Mouse (Mus musculus): ENCODE data around the gene Gm4177.
"Not testable (repeated sequence)": the region's sequence is repeated elsewhere in the genome, so short reads cannot be mapped to it uniquely, and the experiment has no call there.

Gm4177 gene

DNA sequence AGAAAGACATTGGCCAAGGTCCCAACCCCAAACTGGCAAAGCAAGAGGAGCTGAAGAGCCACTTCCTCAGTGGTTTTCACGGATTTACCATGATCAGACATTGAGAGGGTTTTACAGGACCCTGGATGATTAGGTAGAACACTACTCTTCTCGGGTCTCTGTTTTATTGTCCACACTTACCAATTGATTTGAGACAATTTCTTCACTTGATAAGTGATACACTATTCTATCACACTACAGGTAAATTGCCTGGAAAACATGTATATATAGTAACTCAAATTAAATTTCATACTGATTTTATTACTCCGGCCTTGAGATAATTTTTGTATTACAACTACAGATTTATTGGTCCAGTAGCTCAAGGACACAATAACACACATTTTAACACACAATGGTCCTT lies at the start of gene Gm4177:
Gene Gm4177 (minus strand): TSS at position 101 of the 400 bp plus-strand sequence.
- DNase-seq (ENCODE audit: low read depth in 1 of 2, low spot score in 2 of 2): not testable (repeated sequence)

DNA sequence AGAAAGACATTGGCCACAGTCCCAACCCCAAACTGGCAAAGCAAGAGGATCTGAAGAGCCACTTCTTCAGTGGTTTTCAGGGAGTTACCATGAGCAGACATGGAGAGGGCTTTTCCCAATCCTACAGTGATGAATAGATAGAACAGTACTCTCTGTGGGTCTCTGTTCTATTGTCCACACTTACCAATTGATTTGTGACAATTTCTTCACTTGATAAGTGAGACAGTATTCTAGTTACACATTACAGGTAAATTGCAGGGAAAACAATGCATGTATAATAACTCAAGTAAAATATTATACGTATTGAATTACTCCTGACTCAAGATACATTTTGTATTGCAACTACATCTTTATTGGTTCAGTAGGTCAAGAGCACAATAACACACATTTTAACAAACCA lies 47.6 kb upstream of the Gm4177 start, which contains the start of gene Gm5725:
Gene Gm5725 (minus strand): TSS at position 101 of the 400 bp plus-strand sequence.
- DNase-seq (ENCODE audit: low read depth in 1 of 2, low spot score in 2 of 2): not testable (repeated sequence)

- not testable (repeated sequence) for DNase-seq (ENCODE audit: low read depth in 1 of 2, low spot score in 2 of 2)
Measured at GRCm38 (mm10) chr7:21832051-21832450, 35.5 kb upstream of the Gm4177 start, which contains the start of gene Vmn1r135. Vmn1r135 (plus strand) TSS chr7:21832351.

GRCm38 (mm10) chr7:21761375-21761774 lies 35.2 kb downstream of the Gm4177 start, which contains the start of gene Gm4175:
Gm4175 (minus strand) TSS chr7:21761475.
- DNase-seq (ENCODE audit: low read depth in 1 of 2, low spot score in 2 of 2): not testable (repeated sequence)
